Mouse (Mus musculus): ENCODE data around the gene Sike1. TPM values are rescaled to one million over a fixed set of nuclear protein-coding genes. Genes with fewer than 3 reads are reported as not detected.

Sike1 gene
- 52.2 and 72.4 TPM in 2 replicates for polyA plus RNA-seq (2014; fragmentation: Nextera tagmentation; extraction: Ambion mirVana)

- H3K4me1 ChIP-seq (ENCODE audit: control insufficient read depth, insufficient read depth, low read length), result no peaks in the 10 kb centered on the region
- peak; percentile 98 for ATAC-seq (ENCODE audit: low FRiP score, low TSS enrichment)
- peak within 1 kb of the TSS; percentile 88 for H3K27ac ChIP-seq (ENCODE audit: low read depth, low read length)
- peaks cover 24% of the 10 kb centered on the region for H3K36me3 ChIP-seq (ENCODE audit: control insufficient read depth, insufficient read depth, low read length)
- H3K4me2 ChIP-seq (replicated peaks; ENCODE audit: low read depth, low read length), result peak within 1 kb of the TSS; percentile 65
- H3K9ac ChIP-seq (ENCODE audit: low read depth, low read length), result peak within 1 kb of the TSS; percentile 85
- WGBS, result under 1% methylated on average over 43 of the region's 60 CpGs
- H3K4me3 ChIP-seq (ENCODE audit: low read length), result peak within 1 kb of the TSS; percentile 69
- H3K9me3 ChIP-seq (ENCODE audit: control insufficient read depth, low read length), result no peaks in the 10 kb centered on the region
- H3K27me3 ChIP-seq (ENCODE audit: control insufficient read depth, insufficient read depth, low read length), result no peaks in the 10 kb centered on the region
These were observed at the start of gene Sike1 for GRCm38 (mm10) chr3:102995605-102996321. Gene Sike1, plus strand, starts transcription at chr3:102995708.

- no peaks in the 10 kb centered on the region for H3K9me3 ChIP-seq (ENCODE audit: control insufficient read depth, low read length)
These were observed 49.2 kb upstream of the Sike1 start for GRCm38 (mm10) chr3:102946312-102946711.

GRCm38 (mm10) chr3:102946861-102947260 is 48.6 kb upstream of the Sike1 start:
- H3K4me1 ChIP-seq (ENCODE audit: control insufficient read depth, insufficient read depth, low read length), result no peaks in the 10 kb centered on the region
- no peaks in the 10 kb centered on the region for H3K27me3 ChIP-seq (ENCODE audit: control insufficient read depth, insufficient read depth, low read length)
- H3K27ac ChIP-seq (ENCODE audit: low read depth, low read length), result no peak overlapping the region
- WGBS, result 56% methylated on average over 5 of the region's 5 CpGs
- no peak overlapping the region for H3K4me2 ChIP-seq (replicated peaks; ENCODE audit: low read depth, low read length)
- H3K4me3 ChIP-seq (ENCODE audit: low read length), result no peak overlapping the region
- H3K9ac ChIP-seq (ENCODE audit: low read depth, low read length), result no peak overlapping the region
- no peak for ATAC-seq (ENCODE audit: low FRiP score, low TSS enrichment)
- H3K9me3 ChIP-seq (ENCODE audit: control insufficient read depth, low read length), result no peaks in the 10 kb centered on the region
- H3K36me3 ChIP-seq (ENCODE audit: control insufficient read depth, insufficient read depth, low read length), result no peaks in the 10 kb centered on the region

More at GRCm38 (mm10) chr3:102946312-102946711, 49.2 kb upstream of the Sike1 start:
- no peaks in the 10 kb centered on the region for H3K36me3 ChIP-seq (ENCODE audit: control insufficient read depth, insufficient read depth, low read length)
- no peak overlapping the region for H3K27ac ChIP-seq (ENCODE audit: low read depth, low read length)
- WGBS, result 86% methylated on average over 3 of the region's 3 CpGs
- ATAC-seq (ENCODE audit: low FRiP score, low TSS enrichment), result no peak
- H3K4me2 ChIP-seq (replicated peaks; ENCODE audit: low read depth, low read length), result no peak overlapping the region
- no peak overlapping the region for H3K4me3 ChIP-seq (ENCODE audit: low read length)
- H3K9ac ChIP-seq (ENCODE audit: low read depth, low read length), result no peak overlapping the region
- no peaks in the 10 kb centered on the region for H3K4me1 ChIP-seq (ENCODE audit: control insufficient read depth, insufficient read depth, low read length)
- no peaks in the 10 kb centered on the region for H3K27me3 ChIP-seq (ENCODE audit: control insufficient read depth, insufficient read depth, low read length)

GRCm38 (mm10) chr3:102954476-102954875 is 41.0 kb upstream of the Sike1 start:
- no peak for ATAC-seq (ENCODE audit: low FRiP score, low TSS enrichment)
- no peak overlapping the region for H3K9ac ChIP-seq (ENCODE audit: low read depth, low read length)
- WGBS, result 91% methylated on average over 12 of the region's 12 CpGs
- no peak overlapping the region for H3K27ac ChIP-seq (ENCODE audit: low read depth, low read length)
- H3K4me1 ChIP-seq (ENCODE audit: control insufficient read depth, insufficient read depth, low read length), result no peaks in the 10 kb centered on the region
- no peak overlapping the region for H3K4me3 ChIP-seq (ENCODE audit: low read length)
- no peak overlapping the region for H3K4me2 ChIP-seq (replicated peaks; ENCODE audit: low read depth, low read length)
- H3K36me3 ChIP-seq (ENCODE audit: control insufficient read depth, insufficient read depth, low read length), result no peaks in the 10 kb centered on the region
- no peaks in the 10 kb centered on the region for H3K9me3 ChIP-seq (ENCODE audit: control insufficient read depth, low read length)
- no peaks in the 10 kb centered on the region for H3K27me3 ChIP-seq (ENCODE audit: control insufficient read depth, insufficient read depth, low read length)

- ATAC-seq (ENCODE audit: low FRiP score, low TSS enrichment), result no peak
- no peak overlapping the region for H3K4me3 ChIP-seq (ENCODE audit: low read length)
- no peaks in the 10 kb centered on the region for H3K4me1 ChIP-seq (ENCODE audit: control insufficient read depth, insufficient read depth, low read length)
- no peaks in the 10 kb centered on the region for H3K27me3 ChIP-seq (ENCODE audit: control insufficient read depth, insufficient read depth, low read length)
- no peak overlapping the region for H3K4me2 ChIP-seq (replicated peaks; ENCODE audit: low read depth, low read length)
- no peak overlapping the region for H3K9ac ChIP-seq (ENCODE audit: low read depth, low read length)
- 91% methylated on average over 3 of the region's 3 CpGs for WGBS
- H3K9me3 ChIP-seq (ENCODE audit: control insufficient read depth, low read length), result no peaks in the 10 kb centered on the region
- no peaks in the 10 kb centered on the region for H3K36me3 ChIP-seq (ENCODE audit: control insufficient read depth, insufficient read depth, low read length)
- H3K27ac ChIP-seq (ENCODE audit: low read depth, low read length), result no peak overlapping the region
These were observed 40.4 kb upstream of the Sike1 start for GRCm38 (mm10) chr3:102955143-102955542.

DNA sequence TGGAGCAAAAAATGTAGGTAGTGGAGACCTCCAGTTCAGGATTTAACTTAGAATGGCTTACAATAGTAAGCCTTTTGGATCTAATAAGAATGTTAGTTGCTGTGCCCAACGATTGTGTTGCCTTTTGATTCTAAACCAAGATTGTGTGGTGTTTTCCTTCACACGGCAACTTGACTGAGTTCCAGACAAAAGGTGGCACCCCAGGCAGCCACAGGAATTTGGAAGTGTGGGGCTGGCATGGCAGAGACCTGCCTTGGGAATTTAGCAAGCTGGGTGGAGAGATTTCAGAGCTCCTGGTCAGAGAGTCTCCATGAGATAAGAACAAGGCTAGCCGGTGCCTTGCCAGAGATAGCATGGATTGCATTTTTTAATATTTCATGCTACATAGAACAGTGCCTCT is 39.9 kb upstream of the Sike1 start:
- no peak overlapping the region for H3K27ac ChIP-seq (ENCODE audit: low read depth, low read length)
- WGBS, result 81% methylated on average over 3 of the region's 3 CpGs
- H3K9ac ChIP-seq (ENCODE audit: low read depth, low read length), result no peak overlapping the region
- ATAC-seq (ENCODE audit: low FRiP score, low TSS enrichment), result no peak
- no peak overlapping the region for H3K4me3 ChIP-seq (ENCODE audit: low read length)
- no peaks in the 10 kb centered on the region for H3K4me1 ChIP-seq (ENCODE audit: control insufficient read depth, insufficient read depth, low read length)
- H3K27me3 ChIP-seq (ENCODE audit: control insufficient read depth, insufficient read depth, low read length), result no peaks in the 10 kb centered on the region
- no peaks in the 10 kb centered on the region for H3K9me3 ChIP-seq (ENCODE audit: control insufficient read depth, low read length)
- no peaks in the 10 kb centered on the region for H3K36me3 ChIP-seq (ENCODE audit: control insufficient read depth, insufficient read depth, low read length)
- no peak overlapping the region for H3K4me2 ChIP-seq (replicated peaks; ENCODE audit: low read depth, low read length)

GRCm38 (mm10) chr3:102964033-102964432 is 31.5 kb upstream of the Sike1 start, which contains the start of gene Nr1h5:
Gene Nr1h5, minus strand, starts transcription at chr3:102964133.
- no peak within 1 kb of the TSS for H3K4me2 ChIP-seq (replicated peaks; ENCODE audit: low read depth, low read length)
- no peak within 1 kb of the TSS for H3K4me3 ChIP-seq (ENCODE audit: low read length)
- no peaks in the 10 kb centered on the region for H3K4me1 ChIP-seq (ENCODE audit: control insufficient read depth, insufficient read depth, low read length)
- H3K36me3 ChIP-seq (ENCODE audit: control insufficient read depth, insufficient read depth, low read length), result no peaks in the 10 kb centered on the region
- no peaks in the 10 kb centered on the region for H3K9me3 ChIP-seq (ENCODE audit: control insufficient read depth, low read length)
- no peak within 1 kb of the TSS for H3K27ac ChIP-seq (ENCODE audit: low read depth, low read length)
- no peaks in the 10 kb centered on the region for H3K27me3 ChIP-seq (ENCODE audit: control insufficient read depth, insufficient read depth, low read length)
- no peak within 1 kb of the TSS; the same call in 1 of the 2 replicates for H3K9ac ChIP-seq (ENCODE audit: low read depth, low read length)
- 23% methylated on average over 3 of the region's 3 CpGs for WGBS
- no peak for ATAC-seq (ENCODE audit: low FRiP score, low TSS enrichment)

- no peak overlapping the region for H3K9ac ChIP-seq (ENCODE audit: low read depth, low read length)
- WGBS, result 80% methylated on average over 9 of the region's 9 CpGs
- no peaks in the 10 kb centered on the region for H3K36me3 ChIP-seq (ENCODE audit: control insufficient read depth, insufficient read depth, low read length)
- H3K4me3 ChIP-seq (ENCODE audit: low read length), result no peak overlapping the region
- H3K4me2 ChIP-seq (replicated peaks; ENCODE audit: low read depth, low read length), result no peak overlapping the region
- no peaks in the 10 kb centered on the region for H3K27me3 ChIP-seq (ENCODE audit: control insufficient read depth, insufficient read depth, low read length)
- no peaks in the 10 kb centered on the region for H3K9me3 ChIP-seq (ENCODE audit: control insufficient read depth, low read length)
- no peak for ATAC-seq (ENCODE audit: low FRiP score, low TSS enrichment)
- no peak overlapping the region for H3K27ac ChIP-seq (ENCODE audit: low read depth, low read length)
- no peaks in the 10 kb centered on the region for H3K4me1 ChIP-seq (ENCODE audit: control insufficient read depth, insufficient read depth, low read length)
These were observed 25.4 kb upstream of the Sike1 start for GRCm38 (mm10) chr3:102970067-102970466.

DNA sequence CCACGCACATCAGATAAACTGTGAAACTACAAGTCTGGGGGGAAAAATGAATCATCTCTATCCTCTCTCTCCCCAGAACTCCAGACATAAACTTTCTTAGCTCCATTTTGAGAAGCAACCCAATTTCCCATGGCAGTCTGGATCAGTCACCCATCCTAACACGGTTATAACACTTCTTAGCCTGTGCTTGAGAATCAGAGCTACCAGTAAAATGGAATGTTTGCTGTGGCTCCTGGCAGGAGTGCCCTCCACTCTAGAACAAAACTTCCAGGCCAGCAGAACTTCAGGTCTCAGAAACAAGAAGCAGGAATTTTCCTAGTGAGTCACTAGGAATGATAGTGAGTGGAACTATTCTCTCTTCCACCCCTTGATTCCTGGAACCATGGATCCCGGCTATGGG is 25.0 kb upstream of the Sike1 start:
- Histone ChIP-seq H3K27ac (ENCODE audit: low read depth, low read length) (no peak overlapping the region), H3K36me3 (ENCODE audit: control insufficient read depth, insufficient read depth, low read length) (no peaks in the 10 kb centered on the region), H3K9me3 (ENCODE audit: control insufficient read depth, low read length) (no peaks in the 10 kb centered on the region), H3K4me2 (replicated peaks; ENCODE audit: low read depth, low read length) (no peak overlapping the region), H3K9ac (ENCODE audit: low read depth, low read length) (no peak overlapping the region), H3K4me1 (ENCODE audit: control insufficient read depth, insufficient read depth, low read length) (no peaks in the 10 kb centered on the region), H3K27me3 (ENCODE audit: control insufficient read depth, insufficient read depth, low read length) (no peaks in the 10 kb centered on the region), H3K4me3 (ENCODE audit: low read length) (no peak overlapping the region)
- no peak for ATAC-seq (ENCODE audit: low FRiP score, low TSS enrichment)
- WGBS, result 86% methylated on average over 3 of the region's 3 CpGs
